Mouse (Mus musculus): ENCODE measurements around the gene Naip5. TPM values are rescaled to one million over a fixed set of nuclear protein-coding genes. Genes with fewer than 3 reads are reported as not detected.
A peak's percentile ranks its signal among the peaks of the same experiment; 100 is the strongest.
"Not testable (repeated sequence)": the region's sequence is repeated elsewhere in the genome, so short reads cannot be mapped to it uniquely, and the experiment has no call there.

Gene Naip5
- 0.34 and 0.41 TPM in 2 replicates for polyA plus RNA-seq (2015; fragmentation: Nextera tagmentation; extraction: Ambion mirVana)

DNA sequence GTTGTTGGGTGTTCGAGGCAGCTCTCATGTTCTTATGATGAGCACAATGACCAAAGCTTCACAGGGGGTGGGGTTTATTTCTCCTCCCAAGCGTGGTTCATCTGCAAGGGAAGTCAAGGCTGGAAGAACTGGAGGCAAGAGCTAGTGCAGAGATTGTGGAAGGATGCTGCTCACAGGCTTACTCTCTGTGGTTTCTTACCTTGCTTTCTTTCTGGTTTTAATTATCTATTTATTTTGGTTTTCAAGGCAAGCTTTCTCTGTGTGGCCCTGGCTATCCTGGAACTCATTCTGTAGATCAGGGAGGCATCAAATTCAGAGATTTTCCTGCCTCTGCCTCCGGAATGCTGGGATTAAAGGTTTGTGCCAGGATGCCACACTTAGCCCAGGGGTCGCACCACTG is at the start of gene Naip5:
Naip5 (minus strand) TSS at position 101 of the 400 bp plus-strand sequence.
- DNase-seq (ENCODE audit: low spot score): not testable (repeated sequence)

DNA sequence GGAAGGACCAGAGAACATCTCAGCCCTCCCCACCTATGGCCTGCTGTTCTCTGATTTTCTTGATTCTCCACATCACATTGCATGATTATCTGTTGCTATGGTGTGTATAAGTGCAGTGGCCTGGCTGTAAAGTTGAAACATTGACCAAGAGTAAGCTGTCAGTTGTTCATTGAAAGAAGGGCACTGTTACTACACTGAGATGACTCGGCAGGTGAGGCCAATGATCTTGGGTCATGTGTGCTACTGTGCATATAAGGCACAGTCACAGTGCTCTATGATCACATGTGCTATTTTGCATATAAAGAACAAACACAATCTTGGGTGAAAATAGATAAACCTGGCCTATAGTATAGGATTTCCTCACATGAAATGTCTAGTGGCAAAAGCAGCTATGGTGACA is 38.5 kb upstream of the Naip5 start:
- DNase-seq (ENCODE audit: low spot score): no peak

DNA sequence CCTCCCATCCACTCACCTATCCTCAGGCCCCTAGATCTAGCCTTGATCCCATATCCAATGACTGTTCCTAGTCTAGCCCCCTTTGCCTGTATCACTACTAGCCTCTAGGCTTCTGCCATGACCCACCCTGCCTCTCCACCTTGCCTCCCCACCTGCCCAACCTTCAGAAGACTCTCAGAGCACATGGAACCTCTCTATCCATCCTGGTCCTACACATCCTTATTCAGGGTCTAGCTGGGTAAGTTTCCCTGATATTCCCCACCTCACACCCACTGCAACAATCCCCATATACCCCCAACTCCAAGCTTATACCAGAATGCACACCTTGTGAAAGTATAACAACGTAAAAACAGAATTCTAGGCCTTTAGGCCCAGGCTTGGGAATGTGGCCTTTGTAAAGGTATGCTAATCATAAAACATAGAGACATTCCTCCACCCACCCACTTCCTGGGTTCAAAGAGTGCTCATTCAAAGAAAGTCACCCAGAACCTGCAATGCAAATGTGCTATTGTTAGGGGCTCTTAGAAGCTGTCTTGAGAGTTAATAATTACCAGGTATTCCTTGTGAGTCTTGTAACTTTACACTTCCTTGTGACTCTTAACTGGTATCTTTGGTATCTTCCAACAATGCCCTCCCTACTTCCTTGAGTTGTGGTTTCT is 25.5 kb upstream of the Naip5 start:
- DNase-seq (ENCODE audit: low spot score): not testable (repeated sequence)

DNA sequence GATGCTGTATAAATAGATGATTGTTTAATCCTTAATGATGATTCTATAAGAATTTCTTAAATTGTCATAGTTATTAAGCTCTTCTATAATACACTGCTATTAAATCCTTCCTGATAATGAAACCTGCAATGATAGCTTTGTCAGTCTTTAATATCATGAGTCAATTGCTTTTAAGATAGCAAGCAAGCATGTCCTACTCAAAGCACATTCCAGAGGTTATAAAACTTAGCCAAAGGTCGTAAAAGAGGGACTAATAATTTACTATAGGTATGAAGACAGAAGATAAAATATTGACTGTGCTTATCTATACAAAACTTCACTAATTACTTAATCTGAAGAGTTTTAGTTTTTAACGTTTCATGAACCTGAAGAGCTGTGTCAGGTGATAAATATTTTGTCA is 10.9 kb upstream of the Naip5 start:
- not testable (repeated sequence) for DNase-seq (ENCODE audit: low spot score)

DNA sequence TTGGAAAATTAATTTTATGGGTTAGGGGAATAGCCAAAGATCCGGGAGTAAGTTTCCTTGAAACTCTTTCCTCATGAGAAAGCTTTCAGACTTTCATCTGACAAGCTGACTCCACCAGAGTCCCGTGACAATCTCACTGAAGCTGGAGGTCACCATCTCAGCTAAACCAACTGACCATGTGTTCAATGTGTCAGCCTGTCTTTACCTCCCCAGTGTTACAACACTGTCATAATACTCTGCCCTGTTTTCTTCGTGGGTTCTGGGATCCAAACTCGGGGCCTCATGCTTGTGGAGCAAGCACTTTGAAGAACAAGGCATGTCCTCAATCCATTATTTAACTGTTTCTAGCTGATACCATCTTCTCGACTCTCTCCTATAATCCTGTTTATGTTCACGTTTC is 9.8 kb upstream of the Naip5 start:
- not testable (repeated sequence) for DNase-seq (ENCODE audit: low spot score)

DNA sequence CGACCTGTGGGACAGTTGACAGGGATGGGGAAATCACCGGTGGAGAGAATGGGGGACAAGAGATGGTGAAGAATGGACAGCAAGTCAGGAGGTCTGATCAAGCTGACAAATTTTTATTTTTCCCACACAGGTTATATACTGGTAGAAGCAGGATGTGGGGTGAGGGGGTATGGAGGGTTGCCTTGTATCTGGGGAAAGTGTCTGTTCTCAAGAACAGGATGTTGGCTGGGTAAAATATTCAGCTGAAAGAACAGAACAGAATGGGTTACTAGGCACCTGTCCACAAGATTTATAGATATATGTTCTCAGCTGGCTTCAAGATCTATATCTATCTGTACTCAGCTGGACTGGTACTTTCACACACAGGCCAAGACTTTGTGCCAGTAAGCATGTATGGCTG is 5.8 kb upstream of the Naip5 start:
- DNase-seq (ENCODE audit: low spot score): not testable (repeated sequence)

DNA sequence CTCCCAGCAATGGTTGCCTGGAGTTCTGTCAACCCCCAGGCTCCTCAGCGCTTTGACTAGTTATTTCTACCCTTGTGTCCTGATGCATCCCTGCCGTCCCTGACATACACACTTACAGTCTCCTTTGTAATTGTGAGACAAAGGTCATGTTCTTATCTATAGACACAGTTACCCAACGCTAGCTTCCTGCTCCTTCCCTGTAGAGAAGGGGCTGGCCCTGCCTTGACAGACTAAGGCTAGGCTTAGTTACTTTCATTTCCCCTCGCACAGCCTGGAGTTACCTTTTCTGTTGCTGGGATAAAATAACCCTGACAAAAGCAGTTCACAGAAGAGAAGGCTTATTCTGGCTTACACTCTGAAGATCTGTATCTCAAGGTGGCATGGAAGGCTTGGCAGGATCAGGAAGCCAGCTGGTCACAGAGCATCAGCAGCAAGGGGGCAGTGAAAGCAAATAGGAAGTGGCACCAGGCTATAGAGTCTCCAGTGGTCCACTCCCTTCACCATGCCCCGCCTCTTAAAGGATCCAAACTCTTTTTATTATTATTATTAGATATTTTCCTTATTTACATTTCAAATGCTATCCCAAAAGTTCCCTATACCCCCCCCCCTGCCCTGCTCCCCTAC is 885 bp upstream of the Naip5 start:
- not testable (repeated sequence) for DNase-seq (ENCODE audit: low spot score)

DNA sequence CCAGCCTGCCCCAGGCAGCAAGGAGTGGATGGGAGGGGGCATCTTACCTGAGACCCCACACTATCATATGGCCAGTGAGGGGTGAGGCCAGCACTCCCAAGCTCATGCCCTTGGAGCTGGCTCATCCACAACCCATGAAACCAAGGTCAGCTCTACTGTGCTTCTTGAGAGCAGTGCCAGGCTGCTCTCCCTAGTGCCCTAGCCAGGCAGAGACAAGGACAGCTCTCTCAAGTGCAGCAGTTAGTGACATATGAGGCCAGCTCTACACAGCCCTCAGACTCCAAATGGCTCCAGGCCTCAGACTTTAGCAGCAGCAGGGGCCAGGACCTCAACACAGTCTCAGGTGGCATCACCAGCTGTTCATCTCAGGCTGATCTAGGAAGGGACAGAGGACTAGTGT is 2.4 kb downstream of the Naip5 start:
- no peak for DNase-seq (ENCODE audit: low spot score)

DNA sequence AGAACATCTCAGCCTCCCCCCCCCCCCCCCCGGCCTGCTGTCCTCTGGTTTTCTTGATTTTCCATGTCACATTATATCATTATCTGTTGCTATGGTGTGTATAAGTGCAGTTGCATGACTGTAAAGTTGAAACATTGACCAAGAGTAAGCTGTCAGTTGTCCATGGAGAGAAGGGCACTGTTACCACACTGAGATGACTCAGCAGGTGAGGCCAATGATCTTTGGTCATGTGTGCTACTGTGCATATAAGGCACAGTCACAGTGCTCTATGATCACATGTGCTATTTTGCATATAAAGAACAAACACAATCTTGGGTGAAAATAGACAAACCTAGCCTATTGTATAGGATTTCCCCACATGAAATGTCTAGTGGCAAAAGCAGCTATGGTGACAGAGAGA is 32.4 kb downstream of the Naip5 start:
- DNase-seq (ENCODE audit: low spot score): not testable (repeated sequence)

DNA sequence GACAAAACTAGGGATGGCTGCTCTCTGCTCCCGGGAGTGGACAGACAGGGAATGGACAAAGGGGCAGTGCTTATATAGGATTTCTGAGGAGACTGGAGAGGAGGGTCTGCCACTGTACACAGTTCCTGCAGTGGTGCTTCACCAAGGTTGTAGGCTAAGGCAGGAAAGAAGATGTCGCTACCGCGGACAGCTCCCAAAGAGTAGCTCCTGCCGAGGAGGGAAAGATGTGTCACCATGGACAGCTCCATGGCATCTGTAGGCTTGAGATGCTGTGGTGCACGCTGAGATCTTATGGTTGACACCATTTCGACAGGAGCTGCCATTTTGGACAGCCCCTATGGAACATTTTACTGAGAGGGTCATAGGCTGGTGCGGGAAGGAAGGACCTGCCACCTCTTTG is 35.6 kb downstream of the Naip5 start:
- DNase-seq (ENCODE audit: low spot score): peak; percentile 39

DNA sequence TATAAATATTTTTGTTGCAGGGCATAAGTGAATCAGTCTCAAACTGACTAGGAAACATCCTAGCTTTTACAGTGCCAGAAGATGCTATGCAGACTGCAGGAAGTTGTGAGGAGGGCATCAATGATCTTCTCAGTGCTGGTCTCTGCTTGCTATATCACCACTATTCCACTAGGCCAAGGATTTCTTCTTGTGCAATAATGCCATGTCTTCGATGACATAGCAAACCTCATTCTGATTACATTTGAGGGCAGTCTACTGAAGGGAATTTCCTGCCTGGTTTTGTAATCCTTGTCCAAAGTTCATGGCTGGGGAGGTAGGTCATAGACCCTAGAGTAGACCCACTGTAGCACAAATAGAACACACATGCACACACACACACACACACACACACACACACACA is 42.8 kb downstream of the Naip5 start:
- no peak for DNase-seq (ENCODE audit: low spot score)

DNA sequence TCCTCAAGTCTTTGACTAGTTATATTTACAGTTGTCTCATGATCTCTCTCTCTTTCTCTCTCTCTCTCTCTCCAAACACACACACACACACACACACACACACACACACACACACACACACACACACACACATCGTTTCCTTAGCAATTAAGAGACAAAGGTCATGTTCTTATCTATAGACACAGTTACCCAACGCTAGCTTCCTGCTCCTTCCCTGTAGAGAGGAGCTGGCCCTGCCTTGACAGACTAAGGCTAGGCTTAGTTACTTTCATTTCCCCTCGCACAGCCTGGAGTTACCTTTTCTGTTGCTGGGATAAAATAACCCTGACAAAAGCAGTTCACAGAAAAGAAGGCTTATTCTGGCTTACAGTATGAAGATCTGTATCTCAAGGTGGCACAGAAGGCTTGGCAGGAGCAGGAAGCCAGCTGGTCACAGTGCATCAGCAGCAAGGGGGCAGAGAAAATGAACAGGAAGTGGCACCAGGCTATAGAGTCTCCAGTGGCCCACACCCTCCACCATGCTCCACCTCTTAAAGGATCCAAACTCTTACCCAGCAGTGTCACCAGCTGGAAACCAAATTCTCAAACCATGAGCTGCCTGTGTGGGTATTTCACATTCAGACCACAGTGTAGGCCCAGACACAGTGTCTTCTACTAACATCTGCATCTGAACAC is 44.3 kb downstream of the Naip5 start, which contains the start of gene Naip2:
Naip2 (minus strand) TSS at position 434 of the 675 bp plus-strand sequence.
- DNase-seq (ENCODE audit: low spot score): not testable (repeated sequence)

DNA sequence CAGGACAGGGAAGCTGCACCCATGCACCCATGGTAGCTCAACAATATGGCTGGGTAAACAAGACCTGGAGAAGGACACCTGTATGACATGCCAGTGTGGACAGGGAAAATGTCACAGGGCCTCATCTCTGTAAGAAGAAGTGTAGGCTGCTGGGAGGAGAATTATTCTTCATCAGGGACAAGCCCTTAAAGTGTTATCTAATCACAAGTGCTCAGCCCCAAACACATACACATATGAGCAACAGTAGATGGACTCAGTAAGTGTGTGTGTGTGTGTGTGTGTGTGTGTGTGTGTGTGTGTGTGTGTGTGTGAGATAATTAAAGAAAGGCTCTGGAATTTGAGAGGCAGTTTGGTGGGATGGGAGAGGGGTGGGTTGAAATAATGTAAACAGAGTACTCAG is 45.3 kb downstream of the Naip5 start:
- DNase-seq (ENCODE audit: low spot score): no peak

DNA sequence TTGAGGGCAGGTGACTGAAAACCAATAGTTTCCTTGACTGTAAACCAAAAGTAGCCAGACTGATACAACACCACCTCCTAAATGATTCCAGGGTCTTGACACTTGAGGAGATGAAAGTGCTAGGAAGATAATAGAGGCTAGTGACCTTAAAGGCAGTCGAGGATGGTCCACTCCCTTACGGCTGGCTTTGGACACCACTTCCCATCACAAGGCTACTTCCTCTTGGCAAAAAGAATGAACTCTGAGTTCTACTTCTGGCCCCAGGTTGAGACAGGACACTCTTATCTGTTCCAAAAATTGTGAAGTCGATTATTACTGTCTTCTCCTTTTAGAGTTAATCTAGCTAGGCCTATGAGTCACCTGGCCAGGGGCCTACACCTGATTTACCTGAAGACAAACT is 50.7 kb downstream of the Naip5 start:
- DNase-seq (ENCODE audit: low spot score): no peak

DNA sequence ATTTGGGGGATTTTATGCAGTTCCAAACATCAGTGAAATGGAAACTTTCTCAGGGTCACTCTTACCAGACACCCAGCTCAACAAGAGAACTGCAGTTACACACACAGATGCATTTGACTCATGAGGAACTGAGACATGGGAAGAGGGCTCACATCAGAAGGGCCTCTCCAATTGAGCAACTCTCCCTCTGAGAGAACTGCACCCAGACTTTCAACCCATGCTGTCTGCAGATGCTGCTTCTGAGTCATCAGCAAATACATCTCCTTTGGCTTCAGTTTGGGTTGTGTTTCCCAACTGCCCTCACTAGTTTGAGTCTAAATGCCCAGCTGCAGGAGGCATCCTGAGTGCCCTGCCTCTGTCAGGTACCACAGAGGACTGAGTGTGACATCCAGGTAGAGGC is 63.0 kb downstream of the Naip5 start:
- DNase-seq (ENCODE audit: low spot score): not testable (repeated sequence)

DNA sequence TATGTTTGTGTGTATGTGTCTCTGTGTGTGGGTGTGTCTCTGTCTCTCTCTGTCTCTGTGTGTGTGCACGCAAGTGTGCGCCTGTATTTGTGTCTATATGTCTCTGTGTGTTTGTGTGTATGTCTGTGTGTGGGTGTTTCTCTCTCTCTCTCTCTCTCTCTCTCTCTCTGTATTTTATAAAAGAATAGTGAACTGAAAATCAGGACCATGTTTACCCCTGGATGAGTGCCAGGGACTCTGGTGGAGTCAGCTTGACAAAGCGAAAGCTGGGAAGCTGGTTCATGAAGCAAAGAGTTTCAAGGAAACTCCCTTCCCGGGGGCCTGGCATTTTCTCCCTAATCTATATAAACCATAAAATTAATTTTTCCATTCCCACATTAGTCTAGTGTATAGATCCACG is 71.8 kb downstream of the Naip5 start:
- DNase-seq (ENCODE audit: low spot score): not testable (repeated sequence)

DNA sequence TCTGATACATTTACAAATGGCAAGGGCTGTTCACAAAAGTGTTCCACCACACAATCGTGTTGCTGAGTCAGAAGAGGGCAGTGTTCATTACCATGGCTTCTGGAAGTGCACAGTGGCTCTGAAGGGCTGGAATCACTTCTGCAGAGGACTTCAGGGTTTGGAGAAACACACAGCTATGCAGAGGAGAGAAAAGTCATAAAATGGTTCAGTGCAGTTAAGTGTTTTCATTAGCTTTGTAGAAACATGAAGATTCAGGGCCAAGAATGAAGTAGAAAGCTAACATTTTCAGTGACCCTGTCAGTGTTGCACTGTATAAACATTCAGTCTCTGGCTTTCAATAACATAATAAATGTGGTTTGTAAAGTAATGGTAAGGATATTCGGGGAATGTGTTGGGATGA is 79.7 kb downstream of the Naip5 start:
- DNase-seq (ENCODE audit: low spot score): not testable (repeated sequence)

DNA sequence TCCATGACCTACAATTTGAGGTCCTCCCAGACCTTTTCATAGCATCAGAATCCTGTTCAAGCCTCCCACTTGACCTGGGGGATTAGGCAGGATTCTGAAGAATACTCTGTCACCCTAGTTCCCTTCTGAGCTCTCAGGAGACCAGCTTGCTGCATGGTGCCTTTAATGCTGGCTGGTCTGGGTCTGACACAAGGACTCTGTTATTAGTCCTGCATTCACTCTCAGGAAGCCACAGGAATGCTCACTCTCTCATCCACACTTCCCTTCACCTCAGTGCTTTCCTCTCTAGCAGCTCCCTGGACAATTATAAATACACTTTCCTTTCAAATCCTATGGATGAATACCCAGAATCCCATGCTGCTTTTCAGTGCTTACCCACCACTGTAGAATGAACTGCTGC is 83.7 kb downstream of the Naip5 start:
- not testable (repeated sequence) for DNase-seq (ENCODE audit: low spot score)
